Mouse (Mus musculus): ENCODE measurements around the gene Tspo2. TPM values are rescaled to one million over a fixed set of nuclear protein-coding genes. Genes with fewer than 3 reads are reported as not detected.

The Tspo2 gene
- polyA plus RNA-seq, 1 experiment from 2014 or later, result 3.1 TPM

DNA sequence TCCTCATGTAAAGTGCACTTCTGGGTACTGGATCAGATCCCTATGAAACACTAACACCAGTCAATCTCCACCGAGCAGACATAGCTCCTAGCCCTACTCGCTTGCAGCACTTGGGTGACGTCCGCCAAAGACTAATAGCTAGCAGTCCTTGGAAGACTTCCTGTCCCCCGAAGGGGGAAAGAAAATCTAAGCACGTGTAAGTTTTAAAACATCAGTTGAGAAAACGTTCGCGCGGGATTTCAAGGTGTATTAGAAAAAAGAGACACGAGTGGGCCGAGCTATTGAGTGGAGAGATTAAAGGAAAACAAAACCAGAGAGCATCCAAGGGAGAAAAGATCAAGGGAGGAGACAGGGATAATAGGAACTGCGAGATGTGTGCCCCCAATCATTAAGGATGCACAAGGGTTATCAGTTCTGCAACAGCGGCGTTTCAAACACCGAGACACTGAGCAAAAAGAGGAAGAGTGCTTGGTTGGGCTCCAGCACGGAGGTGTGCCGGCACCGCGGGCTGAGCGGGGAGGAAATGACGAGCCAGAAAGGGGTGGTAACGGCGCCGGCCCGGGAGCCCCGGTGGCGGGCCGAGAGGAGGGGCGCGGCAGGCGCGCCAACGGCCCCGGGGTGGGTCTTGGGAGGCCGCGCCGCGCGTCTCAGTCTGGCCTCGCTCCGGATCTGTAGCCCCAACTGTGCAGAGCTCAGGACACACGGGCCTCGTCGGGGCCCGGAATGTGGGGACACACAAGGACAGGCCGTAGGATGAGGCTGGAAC lies 42.6 kb downstream of the Tspo2 start:
- TF ChIP-seq EP300 (IDR thresholded peaks at IDR 0.05) (no peak), CTCF (IDR thresholded peaks at IDR 0.05) (no peak)
- Histone ChIP-seq H3K9me3 (ENCODE audit: low read length) (no peaks in the 10 kb centered on the region), H3K4me3 (ENCODE audit: low read depth, low read length) (peak overlapping the region; percentile 76), H3K27me3 (replicated peaks; ENCODE audit: insufficient read depth, low read length) (no peaks in the 10 kb centered on the region), H3K4me2 (replicated peaks; ENCODE audit: low read depth, low read length) (peak overlapping the region; percentile 82), H3K27ac (ENCODE audit: low read length) (peak overlapping the region; percentile 99), H3K36me3 (ENCODE audit: insufficient read depth, low read length) (0 out of 2 replicates have a peak, but pooled peaks cover 3% of the 10 kb centered on the region), H3K4me1 (ENCODE audit: insufficient read depth, low read depth, low read length) (peaks cover 12% of the 10 kb centered on the region; the same call in 1 of the 2 replicates), H3K9ac (replicated peaks; ENCODE audit: low read depth) (peak overlapping the region; percentile 93)
- WGBS, result under 1% methylated on average over 30 of the region's 47 CpGs
- ATAC-seq (peak; percentile 29), DNase-seq (ENCODE audit: low spot score) (peak; percentile 89)

DNA sequence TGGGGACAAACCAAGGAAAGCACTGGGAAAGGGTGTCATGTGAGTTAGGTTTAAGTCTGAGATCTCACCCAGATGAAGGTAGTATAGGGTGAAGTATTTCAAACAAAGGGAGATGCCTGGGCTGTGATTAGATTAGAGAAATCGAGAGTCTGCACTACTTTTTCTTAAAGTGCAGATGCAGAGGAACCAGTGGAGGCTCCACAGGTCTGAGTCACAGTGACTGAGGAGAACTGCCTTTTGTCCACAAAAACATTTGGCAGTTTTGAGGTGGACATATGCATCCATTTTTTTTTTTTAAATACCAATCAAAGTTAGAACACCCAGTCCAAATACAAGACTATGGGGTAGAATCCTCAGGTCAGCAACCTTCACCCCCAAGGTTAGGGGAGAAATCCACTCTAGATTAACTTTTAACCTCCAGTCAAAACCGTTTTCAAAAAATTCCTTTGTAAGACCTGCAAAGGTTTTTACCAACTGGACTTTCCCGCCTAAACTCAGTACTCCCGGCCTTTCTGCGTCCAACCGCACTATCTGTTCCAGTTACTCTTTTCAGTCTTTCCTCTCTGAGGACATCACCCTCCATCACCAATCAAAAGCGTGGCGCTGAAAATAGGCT lies 43.3 kb downstream of the Tspo2 start:
- no peaks in the 10 kb centered on the region for H3K9me3 ChIP-seq (ENCODE audit: low read length)
- H3K4me2 ChIP-seq (replicated peaks; ENCODE audit: low read depth, low read length), result peak overlapping the region; percentile 82
- DNase-seq (ENCODE audit: low spot score) (no peak), ATAC-seq (no peak)
- peak overlapping the region; percentile 76 for H3K4me3 ChIP-seq (ENCODE audit: low read depth, low read length)
- TF ChIP-seq CTCF (IDR thresholded peaks at IDR 0.05) (no peak), EP300 (IDR thresholded peaks at IDR 0.05) (no peak)
- no peaks in the 10 kb centered on the region for H3K36me3 ChIP-seq (ENCODE audit: insufficient read depth, low read length)
- 3% methylated on average over 8 of the region's 8 CpGs for WGBS
- peak overlapping the region; percentile 93; the same call in 1 of the 2 replicates for H3K9ac ChIP-seq (replicated peaks; ENCODE audit: low read depth)
- H3K27me3 ChIP-seq (replicated peaks; ENCODE audit: insufficient read depth, low read length), result no peaks in the 10 kb centered on the region
- H3K27ac ChIP-seq (ENCODE audit: low read length), result peak overlapping the region; percentile 99
- peaks cover 12% of the 10 kb centered on the region; the same call in 1 of the 2 replicates for H3K4me1 ChIP-seq (ENCODE audit: insufficient read depth, low read depth, low read length)

DNA sequence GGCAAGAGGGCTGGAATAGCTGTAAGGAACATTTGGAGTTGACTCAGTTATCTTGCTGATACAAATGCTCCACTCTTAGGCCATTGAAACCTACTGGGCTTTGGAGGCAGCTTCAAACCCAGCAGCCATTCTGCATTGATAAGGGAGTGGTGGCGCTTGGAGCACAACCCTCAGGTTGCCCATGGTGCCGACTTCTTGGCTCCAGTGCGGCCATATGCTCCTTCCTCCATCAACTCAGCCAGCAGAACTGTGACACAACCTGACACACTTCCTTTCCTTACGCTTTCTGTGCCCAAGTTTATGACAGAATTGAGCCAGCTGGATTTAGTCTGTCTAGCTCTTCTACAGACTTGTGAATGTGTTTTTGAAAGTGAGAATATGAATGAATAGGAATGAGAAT lies 44.2 kb downstream of the Tspo2 start:
- Histone ChIP-seq H3K4me1 (ENCODE audit: insufficient read depth, low read depth, low read length) (peaks cover 12% of the 10 kb centered on the region; the same call in 1 of the 2 replicates), H3K36me3 (ENCODE audit: insufficient read depth, low read length) (no peaks in the 10 kb centered on the region), H3K4me2 (replicated peaks; ENCODE audit: low read depth, low read length) (no peak overlapping the region), H3K4me3 (ENCODE audit: low read depth, low read length) (no peak overlapping the region), H3K27ac (ENCODE audit: low read length) (no peak overlapping the region), H3K27me3 (replicated peaks; ENCODE audit: insufficient read depth, low read length) (no peaks in the 10 kb centered on the region), H3K9ac (replicated peaks; ENCODE audit: low read depth) (no peak overlapping the region), H3K9me3 (ENCODE audit: low read length) (no peaks in the 10 kb centered on the region)
- ATAC-seq, result no peak
- no peak for DNase-seq (ENCODE audit: low spot score)
- TF ChIP-seq CTCF (IDR thresholded peaks at IDR 0.05) (no peak), EP300 (IDR thresholded peaks at IDR 0.05) (no peak)
- WGBS, result 66% methylated on average over 4 of the region's 4 CpGs

DNA sequence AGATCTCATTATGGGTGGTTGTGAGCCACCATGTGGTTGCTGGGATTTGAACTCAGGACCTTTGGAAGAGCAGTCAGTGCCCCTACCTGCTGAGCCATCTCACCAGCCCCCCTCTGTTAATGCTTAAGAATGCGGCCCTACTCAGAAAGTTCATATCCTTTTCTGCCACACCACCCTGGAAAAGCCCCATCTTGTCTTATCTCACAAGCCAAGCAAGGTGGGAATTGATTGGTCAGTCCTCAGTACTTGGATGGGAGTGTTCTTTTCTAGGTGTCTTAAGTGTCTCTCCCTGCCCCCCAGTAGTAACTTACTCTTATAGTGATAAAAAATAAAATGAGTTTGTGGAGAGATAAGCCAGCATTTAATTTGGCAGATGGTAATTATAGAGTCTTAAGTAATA lies 46.6 kb downstream of the Tspo2 start:
- Histone ChIP-seq H3K4me2 (replicated peaks; ENCODE audit: low read depth, low read length) (no peak overlapping the region), H3K36me3 (ENCODE audit: insufficient read depth, low read length) (no peaks in the 10 kb centered on the region), H3K27ac (ENCODE audit: low read length) (no peak overlapping the region), H3K9ac (replicated peaks; ENCODE audit: low read depth) (no peak overlapping the region), H3K9me3 (ENCODE audit: low read length) (no peaks in the 10 kb centered on the region), H3K4me1 (ENCODE audit: insufficient read depth, low read depth, low read length) (peaks cover 6% of the 10 kb centered on the region; the same call in 1 of the 2 replicates), H3K4me3 (ENCODE audit: low read depth, low read length) (no peak overlapping the region), H3K27me3 (replicated peaks; ENCODE audit: insufficient read depth, low read length) (no peaks in the 10 kb centered on the region)
- DNase-seq (ENCODE audit: low spot score) (no peak), ATAC-seq (no peak)
- 56% methylated on average over 1 of the region's 1 CpGs for WGBS
- TF ChIP-seq CTCF (IDR thresholded peaks at IDR 0.05) (no peak), EP300 (IDR thresholded peaks at IDR 0.05) (no peak)

DNA sequence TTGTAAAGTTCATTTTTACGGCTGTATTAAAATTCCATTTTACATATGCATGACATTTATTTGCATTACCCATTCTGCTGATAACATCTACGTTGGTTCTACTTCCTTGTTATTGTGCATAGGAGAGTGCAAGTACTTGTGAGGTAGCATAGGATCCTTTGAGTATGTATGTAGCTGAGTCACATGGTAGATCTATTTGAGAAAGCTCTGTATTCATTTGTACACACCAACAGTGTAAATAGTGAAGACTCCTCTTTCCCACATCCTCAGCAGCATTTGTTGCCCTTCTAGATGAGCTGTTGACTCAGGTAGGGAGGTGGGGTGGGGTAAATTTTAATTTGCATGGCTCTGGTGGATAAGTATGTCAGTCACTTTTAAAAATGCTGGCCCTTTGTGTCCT lies 47.5 kb downstream of the Tspo2 start:
- H3K9ac ChIP-seq (replicated peaks; ENCODE audit: low read depth), result no peak overlapping the region
- no peak for TF ChIP-seq CTCF (IDR thresholded peaks at IDR 0.05)
- no peak for TF ChIP-seq EP300 (IDR thresholded peaks at IDR 0.05)
- DNase-seq (ENCODE audit: low spot score), result no peak
- no peak; the same call in 1 of the 2 replicates for ATAC-seq
- no peak overlapping the region for H3K4me3 ChIP-seq (ENCODE audit: low read depth, low read length)
- H3K36me3 ChIP-seq (ENCODE audit: insufficient read depth, low read length), result peaks cover 2% of the 10 kb centered on the region; the same call in 1 of the 2 replicates
- H3K9me3 ChIP-seq (ENCODE audit: low read length), result no peaks in the 10 kb centered on the region
- H3K4me2 ChIP-seq (replicated peaks; ENCODE audit: low read depth, low read length), result no peak overlapping the region
- peaks cover 6% of the 10 kb centered on the region; the same call in 1 of the 2 replicates for H3K4me1 ChIP-seq (ENCODE audit: insufficient read depth, low read depth, low read length)
- no peaks in the 10 kb centered on the region for H3K27me3 ChIP-seq (replicated peaks; ENCODE audit: insufficient read depth, low read length)
- WGBS, result 53% methylated on average over 2 of the region's 2 CpGs
- H3K27ac ChIP-seq (ENCODE audit: low read length), result no peak overlapping the region

DNA sequence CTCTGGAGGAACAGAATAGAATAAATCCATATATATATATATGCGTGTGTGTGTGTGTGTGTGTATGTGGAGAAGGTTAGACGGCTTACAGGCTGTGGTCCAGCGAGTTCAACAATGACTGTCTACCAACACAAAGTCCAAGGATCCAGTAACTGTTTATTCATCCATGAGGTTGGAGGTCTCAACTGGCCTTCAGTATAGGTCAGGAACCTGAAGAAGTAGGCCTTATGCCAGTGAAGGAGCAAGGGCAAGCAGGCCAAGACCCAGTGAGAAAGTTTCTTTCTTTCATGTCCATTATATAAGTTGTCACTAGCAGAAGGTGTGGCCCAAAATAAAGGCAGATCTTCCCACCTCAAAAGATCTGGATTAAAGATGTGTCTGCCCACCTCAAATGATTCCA lies 48.6 kb downstream of the Tspo2 start:
- no peak for ATAC-seq
- no peak for TF ChIP-seq EP300 (IDR thresholded peaks at IDR 0.05)
- TF ChIP-seq CTCF (IDR thresholded peaks at IDR 0.05), result no peak
- H3K27ac ChIP-seq (ENCODE audit: low read length), result no peak overlapping the region
- WGBS, result 88% methylated on average over 3 of the region's 3 CpGs
- H3K9ac ChIP-seq (replicated peaks; ENCODE audit: low read depth), result no peak overlapping the region
- H3K36me3 ChIP-seq (ENCODE audit: insufficient read depth, low read length), result peaks cover 9% of the 10 kb centered on the region; the same call in 1 of the 2 replicates
- H3K9me3 ChIP-seq (ENCODE audit: low read length), result no peaks in the 10 kb centered on the region
- no peaks in the 10 kb centered on the region for H3K27me3 ChIP-seq (replicated peaks; ENCODE audit: insufficient read depth, low read length)
- peaks cover 4% of the 10 kb centered on the region; the same call in 1 of the 2 replicates for H3K4me1 ChIP-seq (ENCODE audit: insufficient read depth, low read depth, low read length)
- H3K4me2 ChIP-seq (replicated peaks; ENCODE audit: low read depth, low read length), result no peak overlapping the region
- no peak for DNase-seq (ENCODE audit: low spot score)
- no peak overlapping the region for H3K4me3 ChIP-seq (ENCODE audit: low read depth, low read length)

Measured in lung, postnatal 0 days (tissue).